Mouse (Mus musculus): ENCODE measurements around the gene Scyl1. TPM values are rescaled to one million over a fixed set of nuclear protein-coding genes. Genes with fewer than 3 reads are reported as not detected.
A peak's percentile ranks its signal among the peaks of the same experiment; 100 is the strongest.
"Not testable (repeated sequence)": the region's sequence is repeated elsewhere in the genome, so short reads cannot be mapped to it uniquely, and the experiment has no call there.

Gene Scyl1
- 47.2 and 55.7 TPM in 2 replicates for polyA plus RNA-seq (2014; fragmentation: Nextera tagmentation; extraction: Ambion mirVana)

DNA sequence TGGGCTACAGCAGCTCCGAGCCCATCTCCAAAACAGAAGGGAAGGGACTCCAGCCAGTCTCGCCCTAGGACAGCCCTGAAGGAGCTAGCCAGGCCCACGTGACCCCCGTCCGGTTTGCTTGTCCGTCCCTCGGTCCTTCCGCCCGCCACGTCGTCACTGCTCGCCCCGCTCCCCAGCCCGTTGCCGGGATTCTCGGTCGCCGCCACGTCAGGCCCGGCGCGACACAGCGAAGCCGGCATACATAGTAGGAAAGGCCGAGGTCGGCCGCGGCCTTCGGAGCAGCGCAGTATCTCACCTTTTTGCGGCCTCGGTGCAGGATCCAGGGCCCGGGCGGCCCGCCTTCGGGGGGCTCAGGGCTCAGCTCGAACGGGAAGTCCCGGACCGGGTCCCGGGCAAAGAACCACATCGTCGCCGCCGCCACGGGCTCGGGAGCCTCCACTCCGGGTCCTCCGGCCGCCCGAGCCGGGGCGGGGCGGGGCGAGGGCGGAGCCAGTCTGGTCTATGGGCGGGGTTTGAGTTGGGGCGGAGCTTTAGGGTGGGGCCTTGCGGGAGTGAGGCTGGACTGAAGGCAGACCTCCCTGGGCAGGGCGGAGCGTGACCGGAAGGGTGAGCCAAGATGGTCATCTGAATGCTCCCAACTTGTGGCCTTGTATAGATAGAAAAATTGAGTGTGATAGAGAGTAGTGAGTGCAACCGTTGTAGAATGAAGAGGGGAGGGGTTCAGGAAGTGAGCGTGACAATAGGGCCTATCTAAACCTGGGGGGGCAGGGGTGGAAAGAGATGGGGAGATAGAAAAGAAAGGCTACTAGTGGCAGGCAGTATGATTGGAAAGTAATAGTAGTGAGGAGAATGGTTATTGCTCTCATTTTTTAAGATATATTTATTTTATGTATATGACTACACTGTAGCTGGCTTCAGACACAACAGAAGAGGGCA is at the start of gene Scyl1:
Scyl1 (minus strand) TSS at position 495 of the 936 bp plus-strand sequence.
- Histone ChIP-seq H3K9ac (ENCODE audit: low read depth, low read length) (peak within 1 kb of the TSS; percentile 84), H3K4me2 (replicated peaks; ENCODE audit: low read depth, low read length) (peak within 1 kb of the TSS; percentile 92), H3K4me3 (ENCODE audit: low read depth, low read length) (peak within 1 kb of the TSS; percentile 89), H3K27me3 (ENCODE audit: control insufficient read depth, insufficient read depth, low read length) (no peaks in the 10 kb centered on the region), H3K36me3 (ENCODE audit: control insufficient read depth, insufficient read depth, low read length) (0 out of 2 replicates have a peak, but pooled peaks cover 4% of the 10 kb centered on the region), H3K9me3 (ENCODE audit: control insufficient read depth, low read length) (no peaks in the 10 kb centered on the region), H3K27ac (ENCODE audit: low read depth, low read length) (peak within 1 kb of the TSS; percentile 74), H3K4me1 (replicated peaks; ENCODE audit: control insufficient read depth, insufficient read depth, low read length) (peaks cover 8% of the 10 kb centered on the region)
- peak; percentile 97 for ATAC-seq (ENCODE audit: low FRiP score)
- under 1% methylated on average over 54 of the region's 64 CpGs for WGBS
- peak; percentile 94 for DNase-seq (ENCODE audit: low spot score)

- ATAC-seq (ENCODE audit: low FRiP score): no peak
- Histone ChIP-seq H3K9ac (ENCODE audit: low read depth, low read length) (no peak overlapping the region), H3K27ac (ENCODE audit: low read depth, low read length) (no peak overlapping the region; the same call in 1 of the 2 replicates), H3K4me2 (replicated peaks; ENCODE audit: low read depth, low read length) (no peak overlapping the region), H3K27me3 (ENCODE audit: control insufficient read depth, insufficient read depth, low read length) (no peaks in the 10 kb centered on the region), H3K9me3 (ENCODE audit: control insufficient read depth, low read length) (no peaks in the 10 kb centered on the region), H3K36me3 (ENCODE audit: control insufficient read depth, insufficient read depth, low read length) (no peaks in the 10 kb centered on the region), H3K4me1 (replicated peaks; ENCODE audit: control insufficient read depth, insufficient read depth, low read length) (no peaks in the 10 kb centered on the region), H3K4me3 (ENCODE audit: low read depth, low read length) (no peak overlapping the region)
- 53% methylated on average over 12 of the region's 12 CpGs for WGBS
- no peak for DNase-seq (ENCODE audit: low spot score)
These were observed 48.3 kb upstream of the Scyl1 start for GRCm38 (mm10) chr19:5819549-5819948.

GRCm38 (mm10) chr19:5818590-5818977 is 47.4 kb upstream of the Scyl1 start:
- Histone ChIP-seq H3K9ac (ENCODE audit: low read depth, low read length) (no peak overlapping the region), H3K27ac (ENCODE audit: low read depth, low read length) (no peak overlapping the region), H3K4me1 (replicated peaks; ENCODE audit: control insufficient read depth, insufficient read depth, low read length) (no peaks in the 10 kb centered on the region), H3K36me3 (ENCODE audit: control insufficient read depth, insufficient read depth, low read length) (no peaks in the 10 kb centered on the region), H3K4me3 (ENCODE audit: low read depth, low read length) (no peak overlapping the region), H3K9me3 (ENCODE audit: control insufficient read depth, low read length) (no peaks in the 10 kb centered on the region), H3K4me2 (replicated peaks; ENCODE audit: low read depth, low read length) (no peak overlapping the region), H3K27me3 (ENCODE audit: control insufficient read depth, insufficient read depth, low read length) (no peaks in the 10 kb centered on the region)
- 74% methylated on average over 6 of the region's 6 CpGs for WGBS
- ATAC-seq (ENCODE audit: low FRiP score): 0 out of 2 replicates have a peak, but pooled peaks have one; percentile 2
- no peak for DNase-seq (ENCODE audit: low spot score)

DNA sequence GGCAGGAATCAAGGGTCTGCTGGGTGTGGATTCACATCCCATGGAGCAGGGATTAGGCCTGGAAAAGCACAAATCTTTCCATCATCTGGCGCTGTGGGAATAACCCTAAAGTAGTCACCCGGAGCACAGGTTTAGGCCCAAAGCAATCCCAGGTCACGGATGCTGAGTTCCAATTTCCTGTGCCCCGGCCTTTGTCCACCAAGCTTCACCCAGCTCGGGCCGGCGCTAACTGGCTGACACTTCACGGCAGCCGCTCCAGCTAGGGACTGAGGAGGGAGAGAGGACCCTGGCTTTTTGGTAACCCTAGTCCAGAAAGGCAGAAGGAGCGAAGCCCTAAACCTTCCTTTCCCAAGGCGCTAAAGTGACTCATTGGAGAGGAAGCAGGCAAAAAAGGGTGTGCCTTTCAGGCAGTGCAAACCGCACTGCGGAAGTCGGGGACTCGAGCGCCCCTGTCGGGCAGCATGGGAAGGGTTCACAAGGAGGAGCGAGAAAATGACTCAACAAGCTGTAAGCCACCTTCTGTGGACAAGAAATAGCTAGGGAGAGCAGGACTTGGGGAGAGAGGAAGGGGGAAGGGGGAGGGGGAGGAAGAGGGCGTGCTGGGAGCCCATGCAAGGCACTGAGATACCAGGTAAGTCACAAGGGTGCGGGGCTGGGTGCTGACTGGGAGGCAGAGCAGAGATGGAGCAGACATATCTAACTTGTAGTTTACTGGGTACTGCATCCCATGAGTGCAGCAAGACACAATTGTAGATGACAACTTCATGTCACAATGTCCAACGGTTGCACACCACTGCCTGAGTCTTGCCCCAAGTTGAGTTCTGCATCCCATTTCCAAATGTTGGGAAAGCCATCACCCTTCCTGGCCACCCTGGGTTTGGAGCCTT is 46.7 kb upstream of the Scyl1 start:
- peak; percentile 64; the same call in 1 of the 2 replicates for ATAC-seq (ENCODE audit: low FRiP score)
- no peaks in the 10 kb centered on the region for H3K4me1 ChIP-seq (replicated peaks; ENCODE audit: control insufficient read depth, insufficient read depth, low read length)
- peak overlapping the region; percentile 12; the same call in 1 of the 2 replicates for H3K27ac ChIP-seq (ENCODE audit: low read depth, low read length)
- H3K9me3 ChIP-seq (ENCODE audit: control insufficient read depth, low read length): no peaks in the 10 kb centered on the region
- H3K4me3 ChIP-seq (ENCODE audit: low read depth, low read length): no peak overlapping the region
- peak overlapping the region; percentile 50 for H3K9ac ChIP-seq (ENCODE audit: low read depth, low read length)
- peak overlapping the region; percentile 22; the same call in 1 of the 2 replicates for H3K4me2 ChIP-seq (replicated peaks; ENCODE audit: low read depth, low read length)
- H3K27me3 ChIP-seq (ENCODE audit: control insufficient read depth, insufficient read depth, low read length): no peaks in the 10 kb centered on the region
- DNase-seq (ENCODE audit: low spot score): peak; percentile 87
- 19% methylated on average over 21 of the region's 21 CpGs for WGBS
- H3K36me3 ChIP-seq (ENCODE audit: control insufficient read depth, insufficient read depth, low read length): no peaks in the 10 kb centered on the region

- Histone ChIP-seq H3K4me2 (replicated peaks; ENCODE audit: low read depth, low read length) (no peak overlapping the region), H3K36me3 (ENCODE audit: control insufficient read depth, insufficient read depth, low read length) (no peaks in the 10 kb centered on the region), H3K27ac (ENCODE audit: low read depth, low read length) (no peak overlapping the region), H3K9ac (ENCODE audit: low read depth, low read length) (no peak overlapping the region), H3K27me3 (ENCODE audit: control insufficient read depth, insufficient read depth, low read length) (no peaks in the 10 kb centered on the region), H3K4me3 (ENCODE audit: low read depth, low read length) (no peak overlapping the region), H3K4me1 (replicated peaks; ENCODE audit: control insufficient read depth, insufficient read depth, low read length) (peaks cover 8% of the 10 kb centered on the region), H3K9me3 (ENCODE audit: control insufficient read depth, low read length) (no peaks in the 10 kb centered on the region)
- WGBS: 75% methylated on average over 4 of the region's 4 CpGs
- ATAC-seq (ENCODE audit: low FRiP score): no peak
- no peak for DNase-seq (ENCODE audit: low spot score)
These were observed 44.7 kb upstream of the Scyl1 start for GRCm38 (mm10) chr19:5815928-5816327.

GRCm38 (mm10) chr19:5815010-5815409 is 43.8 kb upstream of the Scyl1 start:
- no peaks in the 10 kb centered on the region for H3K9me3 ChIP-seq (ENCODE audit: control insufficient read depth, low read length)

DNA sequence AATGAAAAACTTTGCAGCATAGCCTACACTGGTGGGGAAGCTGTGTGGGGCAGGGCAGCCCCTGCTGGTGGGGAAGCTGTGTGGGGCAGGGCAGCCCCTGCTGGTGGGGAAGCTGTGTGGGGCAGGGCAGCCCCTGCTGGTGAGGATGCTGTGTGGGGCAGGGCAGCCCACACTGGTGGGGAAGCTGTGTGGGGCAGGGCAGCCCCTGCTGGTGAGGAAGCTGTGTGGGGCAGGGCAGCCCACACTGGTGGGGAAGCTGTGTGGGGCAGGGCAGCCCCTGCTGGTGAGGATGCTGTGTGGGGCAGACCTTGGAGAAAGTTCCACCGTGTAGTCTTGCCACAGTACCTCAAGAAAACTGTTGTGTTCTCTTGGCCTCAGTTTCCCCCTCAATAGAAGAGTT is 42.8 kb upstream of the Scyl1 start:
- H3K4me3 ChIP-seq (ENCODE audit: low read depth, low read length); H3K9me3 ChIP-seq (ENCODE audit: control insufficient read depth, low read length); H3K9ac ChIP-seq (ENCODE audit: low read depth, low read length); DNase-seq (ENCODE audit: low spot score); H3K27me3 ChIP-seq (ENCODE audit: control insufficient read depth, insufficient read depth, low read length); H3K4me2 ChIP-seq (replicated peaks; ENCODE audit: low read depth, low read length); H3K27ac ChIP-seq (ENCODE audit: low read depth, low read length); ATAC-seq (ENCODE audit: low FRiP score); H3K36me3 ChIP-seq (ENCODE audit: control insufficient read depth, insufficient read depth, low read length): not testable (repeated sequence)
- peaks cover 12% of the 10 kb centered on the region for H3K4me1 ChIP-seq (replicated peaks; ENCODE audit: control insufficient read depth, insufficient read depth, low read length)
- 38% methylated on average over 1 of the region's 1 CpGs for WGBS

More at GRCm38 (mm10) chr19:5815010-5815409, 43.8 kb upstream of the Scyl1 start:
- Histone ChIP-seq H3K4me1 (replicated peaks; ENCODE audit: control insufficient read depth, insufficient read depth, low read length) (peaks cover 8% of the 10 kb centered on the region), H3K9ac (ENCODE audit: low read depth, low read length) (no peak overlapping the region), H3K4me2 (replicated peaks; ENCODE audit: low read depth, low read length) (no peak overlapping the region), H3K4me3 (ENCODE audit: low read depth, low read length) (no peak overlapping the region), H3K27me3 (ENCODE audit: control insufficient read depth, insufficient read depth, low read length) (no peaks in the 10 kb centered on the region), H3K36me3 (ENCODE audit: control insufficient read depth, insufficient read depth, low read length) (no peaks in the 10 kb centered on the region), H3K27ac (ENCODE audit: low read depth, low read length) (no peak overlapping the region)
- no peak for ATAC-seq (ENCODE audit: low FRiP score)
- 92% methylated on average over 7 of the region's 7 CpGs for WGBS
- DNase-seq (ENCODE audit: low spot score): no peak

DNA sequence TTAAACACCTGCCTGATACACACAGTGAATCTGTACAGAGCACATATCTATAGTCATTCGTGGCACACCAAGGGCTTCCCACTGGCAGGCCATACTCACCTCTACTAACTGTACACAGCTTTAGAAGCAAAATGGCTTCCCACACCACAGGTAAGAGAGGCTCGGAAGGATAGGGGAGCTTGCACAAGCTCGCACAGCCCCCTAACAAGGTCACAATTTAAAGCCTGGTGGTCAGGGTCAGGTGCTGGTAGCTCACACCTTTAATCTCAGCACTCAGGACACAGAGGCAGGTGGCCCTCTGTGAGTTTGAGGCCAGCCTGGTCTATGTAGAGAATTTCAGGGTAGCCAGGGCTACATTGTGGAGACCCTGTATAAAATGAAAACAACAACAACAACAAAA is 42.3 kb upstream of the Scyl1 start:
- 90% methylated on average over 3 of the region's 3 CpGs for WGBS
- no peaks in the 10 kb centered on the region for H3K36me3 ChIP-seq (ENCODE audit: control insufficient read depth, insufficient read depth, low read length)
- no peak for DNase-seq (ENCODE audit: low spot score)
- H3K9ac ChIP-seq (ENCODE audit: low read depth, low read length): no peak overlapping the region
- H3K9me3 ChIP-seq (ENCODE audit: control insufficient read depth, low read length): no peaks in the 10 kb centered on the region
- H3K4me2 ChIP-seq (replicated peaks; ENCODE audit: low read depth, low read length): no peak overlapping the region
- H3K4me1 ChIP-seq (replicated peaks; ENCODE audit: control insufficient read depth, insufficient read depth, low read length): peaks cover 12% of the 10 kb centered on the region
- no peak for ATAC-seq (ENCODE audit: low FRiP score)
- no peak overlapping the region for H3K4me3 ChIP-seq (ENCODE audit: low read depth, low read length)
- no peak overlapping the region for H3K27ac ChIP-seq (ENCODE audit: low read depth, low read length)
- H3K27me3 ChIP-seq (ENCODE audit: control insufficient read depth, insufficient read depth, low read length): no peaks in the 10 kb centered on the region
